ENCODE assay signal across 8 mouse cellular contexts in genomic region chr16:91373473-91374252, GRCm38 (mm10). TPM values are rescaled to one million over a fixed set of nuclear protein-coding genes. Genes with fewer than 3 reads are reported as not detected.
DNase-seq lines count a peak whose midpoint lies in the region; ATAC-seq and TF ChIP-seq lines count a peak whose summit lies in the region.

No protein-coding gene starts in this region.

- H3K4me3 ChIP-seq in lung, embryonic 16.5 days (ENCODE audit: low read length): peak overlapping the region; percentile 76
- H3K4me3 ChIP-seq in limb, embryonic 14.5 days (replicated peaks; ENCODE audit: low read length): peak overlapping the region; percentile 77
- peak overlapping the region; percentile 93 for H3K4me3 ChIP-seq in neural tube, embryonic 13.5 days

- no peak for DNase-seq in lung, adult 18-20 months
- no peak for DNase-seq in limb, embryonic 14.5 days (ENCODE audit: low spot score)
- no peak for DNase-seq in cerebellum, adult 11 months
- DNase-seq in ovary, postnatal 10 days (ENCODE audit: low spot score): no peak
- no peak for DNase-seq in layer of hippocampus, postnatal 25 days (ENCODE audit: extremely low spot score in 1 of 2, low spot score in 1 of 2)

- H3K4me2 ChIP-seq in lung, embryonic 16.5 days (ENCODE audit: low read depth, low read length): peak overlapping the region; percentile 76
- H3K4me2 ChIP-seq in limb, embryonic 14.5 days (replicated peaks; ENCODE audit: low read depth, low read length, severe bottlenecking): peak overlapping the region; percentile 68
- peak overlapping the region; percentile 70 for H3K4me2 ChIP-seq in neural tube, embryonic 13.5 days

- TF ChIP-seq POLR2A in limb, embryonic 14.5 days (IDR thresholded peaks at IDR 0.05; ENCODE audit: borderline replicate concordance, extremely low read depth, insufficient read depth, insufficient read length): no peak

- H3K9ac ChIP-seq in lung, embryonic 16.5 days (ENCODE audit: low read length): peak overlapping the region; percentile 91
- peak overlapping the region; percentile 87 for H3K9ac ChIP-seq in limb, embryonic 14.5 days (ENCODE audit: low read depth, low read length, severe bottlenecking)
- peak overlapping the region; percentile 96 for H3K9ac ChIP-seq in neural tube, embryonic 13.5 days

- H3K4me1 ChIP-seq in lung, embryonic 16.5 days (replicated peaks; ENCODE audit: control insufficient read depth, insufficient read depth, low read length): peaks cover 19% of the 10 kb centered on the region
- peaks cover 14% of the 10 kb centered on the region for H3K4me1 ChIP-seq in limb, embryonic 14.5 days (ENCODE audit: control insufficient read depth, insufficient read depth, low read length)
- peaks cover 26% of the 10 kb centered on the region for H3K4me1 ChIP-seq in neural tube, embryonic 13.5 days (replicated peaks)

- H3K27me3 ChIP-seq in lung, embryonic 16.5 days (ENCODE audit: control insufficient read depth, insufficient read depth, low read depth, low read length): no peaks in the 10 kb centered on the region
- no peaks in the 10 kb centered on the region for H3K27me3 ChIP-seq in limb, embryonic 14.5 days (ENCODE audit: control insufficient read depth, insufficient read depth, low read length)
- no peaks in the 10 kb centered on the region for H3K27me3 ChIP-seq in neural tube, embryonic 13.5 days

- H3K36me3 ChIP-seq in lung, embryonic 16.5 days (ENCODE audit: control insufficient read depth, insufficient read depth, low read length): no peaks in the 10 kb centered on the region
- H3K36me3 ChIP-seq in limb, embryonic 14.5 days (ENCODE audit: control insufficient read depth, insufficient read depth, low read length): no peaks in the 10 kb centered on the region
- H3K36me3 ChIP-seq in neural tube, embryonic 13.5 days: 0 out of 2 replicates have a peak, but pooled peaks cover 5% of the 10 kb centered on the region

- no peak for ATAC-seq in lung, embryonic 16.5 days (ENCODE audit: low read depth)
- ATAC-seq in erythroid progenitor cell, adult 5-6 weeks (replicated peaks; ENCODE audit: low FRiP score, poor library complexity, severe bottlenecking): peak; percentile 36
- ATAC-seq in limb, embryonic 14.5 days (ENCODE audit: low FRiP score, low read depth): no peak
- peak; percentile 16; the same call in 1 of the 2 replicates for ATAC-seq in neural tube, embryonic 13.5 days (ENCODE audit: low read depth)

- WGBS in lung, embryonic 16.5 days: 25% methylated on average over 11 of the region's 13 CpGs
- 31% methylated on average over 13 of the region's 13 CpGs for WGBS in limb, embryonic 14.5 days
- 46% methylated on average over 13 of the region's 13 CpGs for WGBS in neural tube, embryonic 13.5 days

- peak overlapping the region; percentile 95 for H3K27ac ChIP-seq in lung, embryonic 16.5 days (ENCODE audit: low read length)
- H3K27ac ChIP-seq in limb, embryonic 14.5 days (replicated peaks; ENCODE audit: low read depth, low read length): peak overlapping the region; percentile 90
- peak overlapping the region; percentile 96 for H3K27ac ChIP-seq in neural tube, embryonic 13.5 days (replicated peaks)

- H3K9me3 ChIP-seq in lung, embryonic 16.5 days (ENCODE audit: control insufficient read depth, low read length): no peaks in the 10 kb centered on the region
- H3K9me3 ChIP-seq in limb, embryonic 14.5 days (ENCODE audit: control insufficient read depth, low read length): no peaks in the 10 kb centered on the region
- H3K9me3 ChIP-seq in neural tube, embryonic 13.5 days: no peaks in the 10 kb centered on the region

RNA-seq across cellular contexts. Expression of gene Ifnar2, which starts 1.1 kb away (rescaled TPM):
- 69.6 and 73.0 TPM in 2 replicates for polyA plus RNA-seq in lung, embryonic 16.5 days (2015; fragmentation: Nextera tagmentation; extraction: Ambion mirVana)
- total RNA-seq in erythroid progenitor cell, adult 5-6 weeks (2015; ENCODE audit: low replicate concordance): 94.3 and 165 TPM in 2 replicates
- total RNA-seq in erythroid progenitor cell, adult 5-6 weeks (2017; ENCODE audit: low replicate concordance): 71.6 and 141 TPM in 2 replicates
- polyA plus RNA-seq in limb, embryonic 14.5 days (2012; rRNA removed): 36.2 and 38.7 TPM in 2 replicates
- 59.7 and 64.8 TPM in 2 replicates for polyA plus RNA-seq in limb, embryonic 14.5 days (2014; fragmentation: Nextera tagmentation; extraction: Ambion mirVana)
- 39.9 and 40.6 TPM in 2 replicates for polyA plus RNA-seq in neural tube, embryonic 13.5 days (2015; fragmentation: Nextera tagmentation; extraction: Ambion mirVana)
- 10 to 100 TPM; 23.8 TPM for total RNA-seq in layer of hippocampus, postnatal 25 days (2021)

RNA-seq across cellular contexts. Expression of gene Gm21970, which starts 17.9 kb away (rescaled TPM):
- polyA plus RNA-seq in lung, embryonic 16.5 days (2015; fragmentation: Nextera tagmentation; extraction: Ambion mirVana): not detected in 2 replicates
- 4.7 and 12.6 TPM in 2 replicates for total RNA-seq in erythroid progenitor cell, adult 5-6 weeks (2015; ENCODE audit: low replicate concordance)
- total RNA-seq in erythroid progenitor cell, adult 5-6 weeks (2017; ENCODE audit: low replicate concordance): not detected in 2 replicates
- polyA plus RNA-seq in limb, embryonic 14.5 days (2012; rRNA removed): not detected in 2 replicates
- polyA plus RNA-seq in limb, embryonic 14.5 days (2014; fragmentation: Nextera tagmentation; extraction: Ambion mirVana): not detected in 2 replicates
- not detected in 2 replicates for polyA plus RNA-seq in neural tube, embryonic 13.5 days (2015; fragmentation: Nextera tagmentation; extraction: Ambion mirVana)
- total RNA-seq in layer of hippocampus, postnatal 25 days (2021): not detected

RNA-seq across cellular contexts. Expression of gene Il10rb, which starts 32.3 kb away (rescaled TPM):
- 56.8 and 61.5 TPM in 2 replicates for polyA plus RNA-seq in lung, embryonic 16.5 days (2015; fragmentation: Nextera tagmentation; extraction: Ambion mirVana)
- total RNA-seq in erythroid progenitor cell, adult 5-6 weeks (2015; ENCODE audit: low replicate concordance): 21.8 and 37.8 TPM in 2 replicates
- 20.5 and 33.1 TPM in 2 replicates for total RNA-seq in erythroid progenitor cell, adult 5-6 weeks (2017; ENCODE audit: low replicate concordance)
- polyA plus RNA-seq in limb, embryonic 14.5 days (2012; rRNA removed): 15.6 and 16.5 TPM in 2 replicates
- polyA plus RNA-seq in limb, embryonic 14.5 days (2014; fragmentation: Nextera tagmentation; extraction: Ambion mirVana): 23.5 and 24.3 TPM in 2 replicates
- polyA plus RNA-seq in neural tube, embryonic 13.5 days (2015; fragmentation: Nextera tagmentation; extraction: Ambion mirVana): 11.8 and 13.1 TPM in 2 replicates
- 10 to 100 TPM in 1 of 2 experiments, 1 to 10 TPM in 1; 9.7 to 11.2 TPM for total RNA-seq in layer of hippocampus, postnatal 25 days (2021)

Comparison
In these comparisons a context has a peak if more than half of its experiments do, and no peak if none do; other contexts are left out.
1. ATAC-seq: peak in erythroid progenitor cell, adult 5-6 weeks (single experiment) and neural tube, embryonic 13.5 days (single experiment); none in lung, embryonic 16.5 days (single experiment) and limb, embryonic 14.5 days (single experiment).
2. Peak in every context shown above with its lines, with median percentiles within 50 percentile points of each other: H3K27ac ChIP-seq, H3K4me2 ChIP-seq, H3K4me3 ChIP-seq and H3K9ac ChIP-seq.